Mouse (Mus musculus): Measurements from ENCODE around the gene Gm20388.

DNA sequence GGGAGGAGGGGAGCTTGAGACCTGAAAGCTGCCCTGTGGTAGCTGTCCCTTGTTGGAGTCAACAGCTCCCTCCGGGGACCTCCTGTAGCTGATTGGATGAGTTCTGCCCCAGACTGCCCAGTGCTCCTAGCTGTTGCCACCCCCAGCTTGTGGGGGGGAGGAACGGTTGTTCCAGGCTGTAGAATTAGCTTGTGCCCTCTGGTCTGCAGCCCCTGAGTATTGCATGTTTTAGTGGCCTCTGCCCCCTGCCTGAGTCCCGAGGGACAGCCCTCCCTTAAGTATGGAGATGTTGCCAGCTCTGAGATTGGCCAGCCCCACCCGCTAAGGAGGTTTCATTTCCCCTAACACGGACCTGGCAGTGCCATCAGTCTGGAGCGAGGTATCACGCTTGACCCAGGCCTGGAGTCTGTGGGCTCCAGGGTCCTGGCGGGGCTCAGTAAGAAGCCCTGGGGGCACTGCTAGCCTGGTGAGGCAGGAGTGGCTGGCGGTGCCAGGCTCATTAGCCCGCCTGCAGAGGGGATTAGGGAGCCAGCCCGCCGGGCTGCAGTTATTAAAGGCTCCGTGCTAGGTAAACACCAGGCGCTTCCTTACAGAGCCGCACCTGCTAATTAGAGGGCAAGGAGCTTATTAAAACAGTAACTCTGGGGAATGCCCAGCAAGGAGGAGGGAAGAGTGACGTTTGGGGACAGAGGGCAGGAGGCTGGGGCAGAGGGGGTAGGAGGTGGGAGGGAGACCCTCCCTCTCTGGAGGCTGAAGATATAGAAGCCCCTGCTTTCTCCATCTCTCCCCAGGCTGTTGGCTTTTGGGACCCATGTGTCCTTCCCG is 424.8 kb downstream of the Gm20388 start:
- TF ChIP-seq CTCF (IDR thresholded peaks at IDR 0.05; ENCODE audit: control insufficient read depth, insufficient read depth, low read length): no peak
- no peak for TF ChIP-seq POLR2A (IDR thresholded peaks at IDR 0.05; ENCODE audit: borderline replicate concordance, control insufficient read depth, low read depth, low read length)

All from bone marrow, adult 2 months (tissue).